Comparison of ENCODE assay signal across 7 mouse cellular contexts in the genomic region with DNA sequence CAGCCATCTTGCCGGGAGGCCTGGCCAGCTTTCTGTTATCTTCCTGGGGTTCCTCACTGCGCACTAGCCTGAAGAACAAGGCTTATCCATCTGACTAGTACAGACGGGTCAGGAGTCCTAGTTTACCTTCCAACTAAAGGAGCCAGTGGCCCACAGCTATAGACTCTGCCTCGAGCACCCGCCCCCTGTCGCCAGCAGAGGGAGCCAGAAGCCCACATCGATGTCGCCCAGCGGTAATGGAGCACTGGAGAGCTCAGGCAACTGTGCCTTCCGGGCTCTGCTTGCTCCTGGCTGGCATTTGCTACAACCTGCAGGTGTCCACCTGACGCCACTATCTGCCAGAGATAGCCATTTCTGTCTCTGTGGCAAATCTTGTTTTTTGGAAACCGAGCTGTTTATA. TPM values are rescaled to one million over a fixed set of nuclear protein-coding genes. Genes with fewer than 3 reads are reported as not detected.
DNase-seq lines count a peak whose midpoint lies in the region; ATAC-seq and TF ChIP-seq lines count a peak whose summit lies in the region.

No protein-coding gene starts in this region.

- peak; percentile 96 for ATAC-seq in common myeloid progenitor, adult 5-6 weeks (replicated peaks; ENCODE audit: low read depth, poor library complexity, severe bottlenecking)
- ATAC-seq in intestine, embryonic 15.5 days, result peak; percentile 88
- ATAC-seq in midbrain, embryonic 13.5 days, result peak; percentile 90

- no peak overlapping the region for H3K9ac ChIP-seq in intestine, embryonic 15.5 days
- H3K9ac ChIP-seq in midbrain, embryonic 13.5 days (replicated peaks), result no peak overlapping the region

- TF ChIP-seq CTCF in small intestine, adult 2 months (IDR thresholded peaks at IDR 0.05; ENCODE audit: extremely low read depth, insufficient read length, insufficient replicate concordance, low read depth, low read length), result peak; percentile 90

- H3K36me3 ChIP-seq in intestine, embryonic 15.5 days, result 0 out of 2 replicates have a peak, but pooled peaks cover 3% of the 10 kb centered on the region
- H3K36me3 ChIP-seq in limb, embryonic 10.5 days, result peaks cover 37% of the 10 kb centered on the region
- peaks cover 69% of the 10 kb centered on the region for H3K36me3 ChIP-seq in midbrain, embryonic 13.5 days
- H3K36me3 ChIP-seq in small intestine, adult 2 months (ENCODE audit: control insufficient read depth, insufficient read depth, low read length), result peaks cover 47% of the 10 kb centered on the region

- no peaks in the 10 kb centered on the region for H3K27me3 ChIP-seq in intestine, embryonic 15.5 days (replicated peaks)
- peaks cover 35% of the 10 kb centered on the region for H3K27me3 ChIP-seq in limb, embryonic 10.5 days (ENCODE audit: low read depth, poor library complexity, severe bottlenecking)
- no peaks in the 10 kb centered on the region for H3K27me3 ChIP-seq in midbrain, embryonic 13.5 days
- no peaks in the 10 kb centered on the region for H3K27me3 ChIP-seq in small intestine, adult 2 months (ENCODE audit: control insufficient read depth, insufficient read depth, low read length)

- TF ChIP-seq POLR2A in small intestine, adult 2 months (IDR thresholded peaks at IDR 0.05; ENCODE audit: low read depth, low read length), result no peak

- H3K4me2 ChIP-seq in intestine, embryonic 15.5 days (replicated peaks), result no peak overlapping the region
- H3K4me2 ChIP-seq in midbrain, embryonic 13.5 days (replicated peaks), result no peak overlapping the region

- no peak overlapping the region for H3K27ac ChIP-seq in intestine, embryonic 15.5 days
- no peak overlapping the region for H3K27ac ChIP-seq in limb, embryonic 10.5 days
- no peak overlapping the region for H3K27ac ChIP-seq in midbrain, embryonic 13.5 days
- no peak overlapping the region for H3K27ac ChIP-seq in small intestine, adult 2 months (ENCODE audit: insufficient read depth, low read depth, low read length)

- DNase-seq in adipocyte (ENCODE audit: low spot score), result peak; percentile 79
- peak; percentile 86 for DNase-seq in gastrocnemius, postnatal 10 days
- peak; percentile 92 for DNase-seq in limb, embryonic 10.5 days (ENCODE audit: low spot score)

- no peaks in the 10 kb centered on the region for H3K4me1 ChIP-seq in intestine, embryonic 15.5 days (replicated peaks)
- peaks cover 25% of the 10 kb centered on the region for H3K4me1 ChIP-seq in limb, embryonic 10.5 days
- H3K4me1 ChIP-seq in midbrain, embryonic 13.5 days (replicated peaks), result 0 out of 2 replicates have a peak, but pooled peaks cover 3% of the 10 kb centered on the region
- no peaks in the 10 kb centered on the region for H3K4me1 ChIP-seq in small intestine, adult 2 months (ENCODE audit: control insufficient read depth, insufficient read depth, insufficient read length, low read length)

- 12% methylated on average over 12 of the region's 12 CpGs for WGBS in intestine, embryonic 15.5 days
- 15% methylated on average over 12 of the region's 12 CpGs for WGBS in limb, embryonic 10.5 days
- 16% methylated on average over 12 of the region's 12 CpGs for WGBS in midbrain, embryonic 13.5 days
- WGBS in small intestine, adult 2 months, result 15% methylated on average over 12 of the region's 12 CpGs

- no peaks in the 10 kb centered on the region for H3K9me3 ChIP-seq in intestine, embryonic 15.5 days
- H3K9me3 ChIP-seq in limb, embryonic 10.5 days (replicated peaks), result no peaks in the 10 kb centered on the region
- no peaks in the 10 kb centered on the region for H3K9me3 ChIP-seq in midbrain, embryonic 13.5 days

- no peak overlapping the region for H3K4me3 ChIP-seq in intestine, embryonic 15.5 days (replicated peaks)
- no peak overlapping the region for H3K4me3 ChIP-seq in limb, embryonic 10.5 days
- H3K4me3 ChIP-seq in midbrain, embryonic 13.5 days (replicated peaks), result no peak overlapping the region
- H3K4me3 ChIP-seq in small intestine, adult 2 months (ENCODE audit: low read depth, low read length), result no peak overlapping the region

RNA-seq across cellular contexts. Expression of gene Nat9, which starts 14.7 kb away (rescaled TPM):
- total RNA-seq in common myeloid progenitor, adult 5-6 weeks (2017), result 17.2 and 19.7 TPM in 2 replicates
- total RNA-seq in gastrocnemius, postnatal 10 days (2021), result 10 to 100 TPM; 13.7 to 14.8 TPM
- 20.5 and 20.6 TPM in 2 replicates for polyA plus RNA-seq in intestine, embryonic 15.5 days (2015; fragmentation: Nextera tagmentation; extraction: Ambion mirVana)
- 15.6 and 22.7 TPM in 2 replicates for polyA plus RNA-seq in limb, embryonic 10.5 days (2016; fragmentation: Nextera tagmentation; extraction: Ambion mirVana)
- polyA plus RNA-seq in midbrain, embryonic 13.5 days (2015; fragmentation: Nextera tagmentation; extraction: Ambion mirVana), result 20.9 and 23.7 TPM in 2 replicates
- 22.7 and 35.6 TPM in 2 replicates for polyA plus RNA-seq in small intestine, adult 2 months (2012; rRNA removed)

RNA-seq across cellular contexts. Expression of gene Tmem104, which starts 15.0 kb away (rescaled TPM):
- 2.2 and 3.7 TPM in 2 replicates for total RNA-seq in common myeloid progenitor, adult 5-6 weeks (2017)
- total RNA-seq in gastrocnemius, postnatal 10 days (2021), result 1 to 10 TPM; 3.9 to 6.4 TPM
- polyA plus RNA-seq in intestine, embryonic 15.5 days (2015; fragmentation: Nextera tagmentation; extraction: Ambion mirVana), result 9.3 and 12.2 TPM in 2 replicates
- polyA plus RNA-seq in limb, embryonic 10.5 days (2016; fragmentation: Nextera tagmentation; extraction: Ambion mirVana), result 9.1 and 9.8 TPM in 2 replicates
- 10.3 and 10.7 TPM in 2 replicates for polyA plus RNA-seq in midbrain, embryonic 13.5 days (2015; fragmentation: Nextera tagmentation; extraction: Ambion mirVana)
- polyA plus RNA-seq in small intestine, adult 2 months (2012; rRNA removed), result 10.0 and 21.0 TPM in 2 replicates

RNA-seq across cellular contexts. Expression of gene Slc9a3r1, which starts 39.2 kb away (rescaled TPM):
- total RNA-seq in common myeloid progenitor, adult 5-6 weeks (2017), result 45.5 and 53.4 TPM in 2 replicates
- 1 to 10 TPM; 6.5 to 8.3 TPM for total RNA-seq in gastrocnemius, postnatal 10 days (2021)
- 252 and 270 TPM in 2 replicates for polyA plus RNA-seq in intestine, embryonic 15.5 days (2015; fragmentation: Nextera tagmentation; extraction: Ambion mirVana)
- polyA plus RNA-seq in limb, embryonic 10.5 days (2016; fragmentation: Nextera tagmentation; extraction: Ambion mirVana), result 30.7 and 32.2 TPM in 2 replicates
- polyA plus RNA-seq in midbrain, embryonic 13.5 days (2015; fragmentation: Nextera tagmentation; extraction: Ambion mirVana), result 30.4 and 34.3 TPM in 2 replicates
- 314 and 949 TPM in 2 replicates for polyA plus RNA-seq in small intestine, adult 2 months (2012; rRNA removed)
